Mouse (Mus musculus) heart, postnatal 0 days (tissue): Measurements from ENCODE around the gene Pak6.

Source experiments
- CTCF ChIP-seq: IDR thresholded peaks from 2 replicates; pipeline ENCODE4 v1.5.1; 2016; ENCODE audit warnings: antibody characterized with exemption, control low read depth, low read depth
- EP300 ChIP-seq: IDR thresholded peaks from 2 replicates; pipeline ENCODE4 v1.6.1; 2016; ENCODE audit warnings: antibody characterized with exemption, low read depth

DNA sequence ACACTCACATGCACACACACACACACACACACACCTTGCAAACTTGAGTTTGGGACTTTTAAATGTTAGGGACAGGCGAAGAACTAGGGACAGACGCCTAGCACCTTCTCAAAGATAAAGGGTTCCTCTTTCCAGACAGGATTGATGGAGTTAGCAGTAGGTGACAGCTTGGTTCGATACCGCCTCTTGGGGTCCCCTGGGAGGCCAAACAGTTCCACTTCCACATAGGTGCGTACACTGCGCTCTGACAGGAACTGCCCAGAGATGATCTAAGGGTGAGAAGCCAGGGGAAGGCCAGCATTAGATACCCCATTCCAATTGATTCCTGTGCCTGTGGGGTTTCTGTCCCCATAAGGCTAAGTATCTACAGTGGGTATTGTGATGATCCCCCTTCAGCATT, 50.5 kb downstream of the Pak6 start:
- TF ChIP-seq CTCF: no peak
- no peak for TF ChIP-seq EP300
